ENCODE assay signal across 9 mouse cellular contexts in genomic region chr12:8969828-8970227, GRCm38 (mm10). TPM values are rescaled to one million over a fixed set of nuclear protein-coding genes. Genes with fewer than 3 reads are reported as not detected.
DNase-seq lines count a peak whose midpoint lies in the region; ATAC-seq lines count a peak whose summit lies in the region.
"Had no signal": no experiment of that assay in that cellular context is flagged by ENCODE, and none has a peak within 500 bp of the region (broad histone marks: within the 10 kb centered on the region; RNA-seq: fewer than 3 reads in every experiment).

No protein-coding gene starts in this region.

- DNase-seq in adrenal gland, postnatal 25 days, result peak; percentile 43
- DNase-seq in fibroblast of lung, adult 2 months (ENCODE audit: low read depth), result peak; percentile 89
- no peak for DNase-seq in thymus, postnatal 14 days
- no peak for DNase-seq in cerebellum, adult 18-20 months
- DNase-seq in cerebellum, adult 9-11 months, result no peak

- no peak overlapping the region for H3K4me3 ChIP-seq in lung, embryonic 15.5 days
- H3K4me3 ChIP-seq: stomach, embryonic 15.5 days had no signal

- peak; percentile 84 to 85 for ATAC-seq in hematopoietic stem cell, adult 5-6 weeks (replicated peaks in 1 of 2; ENCODE audit: insufficient read depth in 1 of 2, low FRiP score in 2 of 2, low TSS enrichment in 1 of 2, low read depth in 1 of 2, poor library complexity in 2 of 2, severe bottlenecking in 2 of 2)
- ATAC-seq in lung, embryonic 15.5 days (ENCODE audit: borderline replicate concordance, extremely low read depth, low FRiP score, low TSS enrichment), result peak; percentile 85

- no peaks in the 10 kb centered on the region; the same call in 1 of the 2 replicates for H3K27me3 ChIP-seq in lung, embryonic 15.5 days
- H3K27me3 ChIP-seq: stomach, embryonic 15.5 days had no signal

- no peak overlapping the region for H3K4me2 ChIP-seq in lung, embryonic 15.5 days
- H3K4me2 ChIP-seq: stomach, embryonic 15.5 days had no signal

- H3K9me3 ChIP-seq in lung, embryonic 15.5 days, result no peaks in the 10 kb centered on the region
- H3K9me3 ChIP-seq: stomach, embryonic 15.5 days had no signal

- H3K36me3 ChIP-seq in lung, embryonic 15.5 days, result no peaks in the 10 kb centered on the region
- H3K36me3 ChIP-seq: stomach, embryonic 15.5 days had no signal

- H3K4me1 ChIP-seq in lung, embryonic 15.5 days, result peaks cover 17% of the 10 kb centered on the region
- H3K4me1 ChIP-seq: stomach, embryonic 15.5 days had no signal

- no peak overlapping the region for H3K9ac ChIP-seq in lung, embryonic 15.5 days
- H3K9ac ChIP-seq: stomach, embryonic 15.5 days had no signal

- no peak overlapping the region for H3K27ac ChIP-seq in lung, embryonic 15.5 days
- H3K27ac ChIP-seq: stomach, embryonic 15.5 days had no signal

- 3% methylated on average over 9 of the region's 9 CpGs for WGBS in lung, embryonic 15.5 days

RNA-seq across cellular contexts. Expression of gene Wdr35, which starts 3.9 kb away (rescaled TPM):
- 9.9 and 16.1 TPM in 2 replicates for total RNA-seq in adrenal gland, postnatal 25 days (2021)
- 5.0 and 5.8 TPM in 2 replicates for total RNA-seq in hematopoietic stem cell, adult 5-6 weeks (2017)
- polyA plus RNA-seq in lung, embryonic 15.5 days (2015; fragmentation: Nextera tagmentation; extraction: Ambion mirVana), result 20.7 and 22.8 TPM in 2 replicates

RNA-seq across cellular contexts. Expression of gene Matn3, which starts 22.1 kb away (rescaled TPM):
- not detected in 2 replicates for total RNA-seq in adrenal gland, postnatal 25 days (2021)
- not detected in 2 replicates for total RNA-seq in hematopoietic stem cell, adult 5-6 weeks (2017)
- polyA plus RNA-seq in lung, embryonic 15.5 days (2015; fragmentation: Nextera tagmentation; extraction: Ambion mirVana), result 2.8 TPM in 2 replicates
- polyA plus RNA-seq: gonadal fat pad, adult 2 months had no signal

RNA-seq across cellular contexts. Expression of gene Laptm4a, which starts 48.4 kb away (rescaled TPM):
- total RNA-seq in adrenal gland, postnatal 25 days (2021), result 421 and 503 TPM in 2 replicates
- 191 and 266 TPM in 2 replicates for total RNA-seq in hematopoietic stem cell, adult 5-6 weeks (2017)
- polyA plus RNA-seq in lung, embryonic 15.5 days (2015; fragmentation: Nextera tagmentation; extraction: Ambion mirVana), result 335 and 336 TPM in 2 replicates

RNA-seq across cellular contexts. Expression of gene Ttc32, which starts 60.0 kb away (rescaled TPM):
- total RNA-seq in adrenal gland, postnatal 25 days (2021), result 12.9 and 15.9 TPM in 2 replicates
- 12.5 and 26.9 TPM in 2 replicates for total RNA-seq in hematopoietic stem cell, adult 5-6 weeks (2017)
- 23.8 and 25.0 TPM in 2 replicates for polyA plus RNA-seq in lung, embryonic 15.5 days (2015; fragmentation: Nextera tagmentation; extraction: Ambion mirVana)

Comparison
In these comparisons a context has a peak if more than half of its experiments do, and no peak if none do; other contexts are left out.
1. DNase-seq: peak in adrenal gland, postnatal 25 days (single experiment) and fibroblast of lung, adult 2 months (single experiment); none in thymus, postnatal 14 days (single experiment), cerebellum, adult 18-20 months (0 of 2) and cerebellum, adult 9-11 months (single experiment).